Mouse (Mus musculus) ES-E14 (cell line): ENCODE results near the gene Lin7c.

Experiments used
- CHD2 ChIP-seq: IDR thresholded peaks from 2 replicates; pipeline ENCODE4 v1.6.1; 2014; ENCODE audit warnings: mild to moderate bottlenecking, low read depth, low read length, inconsistent platforms
- ZC3H11A ChIP-seq: IDR thresholded peaks from 2 replicates; pipeline ENCODE4 v1.6.1; 2012; ENCODE audit warnings: low read depth, mild to moderate bottlenecking, inconsistent platforms, low read length, borderline replicate concordance
- ZNF384 ChIP-seq: IDR thresholded peaks from 2 replicates; pipeline ENCODE4 v1.6.1; 2012; ENCODE audit warnings: low read depth, low read length, inconsistent platforms

DNA sequence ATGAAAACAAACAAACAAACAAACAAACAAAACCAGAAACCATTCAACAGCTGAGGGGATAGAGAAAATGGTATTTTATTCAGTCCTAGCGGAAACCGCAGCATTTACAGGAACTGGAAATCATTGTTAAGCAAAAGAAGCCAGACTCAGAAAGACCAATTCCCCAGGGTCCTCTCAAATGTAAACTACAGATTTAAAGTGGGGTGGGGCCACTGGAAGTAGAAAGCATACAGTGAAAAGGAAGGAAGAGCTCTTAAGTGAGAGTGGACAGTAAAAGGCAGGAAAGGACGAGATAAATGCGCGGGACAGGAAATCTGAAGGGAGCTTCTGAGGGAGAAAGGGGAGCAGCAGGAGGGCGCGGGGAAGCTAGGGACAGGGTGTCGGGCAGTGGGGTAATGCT is 22.6 kb downstream of the Lin7c start:
- TF ChIP-seq CHD2: no peak
- no peak for TF ChIP-seq ZC3H11A
- no peak for TF ChIP-seq ZNF384
